Mouse (Mus musculus) neural tube, embryonic 14.5 days (tissue): ENCODE measurements at regions not wholly inside any gene's neighbourhood (a gene's known extent, or its start where the extent isn't known, plus 50 kb on each side); places are given as distances from the start of the nearest gene placed in this dataset.

Experiments used
- ATAC-seq: fragments of 200-750 bp; cut with Nextera tagmentation; 2 replicates; pipeline ENCODE4 v1.8.0; 2017; ENCODE audit warnings: low read depth, mild to moderate bottlenecking, moderate TSS enrichment, moderate library complexity
- H3K27ac ChIP-seq: fragments of 300-500 bp; sonication (generic); 2 replicates; pipeline ENCODE4 v1.5.1; 2014; ENCODE audit warnings: low read depth, mild to moderate bottlenecking, control low read depth, low read length, moderate library complexity, mixed read lengths
- H3K27me3 ChIP-seq: fragments of 300-500 bp; sonication (generic); 2 replicates; pipeline ENCODE4 v1.6.1; 2014; ENCODE audit warnings: low read length; ENCODE audit not compliant: control insufficient read depth, insufficient read depth
- H3K36me3 ChIP-seq: fragments of 300-500 bp; sonication (generic); 2 replicates; pipeline ENCODE4 v1.6.1; 2014; ENCODE audit warnings: low read length, mixed read lengths; ENCODE audit not compliant: control insufficient read depth, insufficient read depth
- H3K4me1 ChIP-seq: fragments of 300-500 bp; sonication (generic); 2 replicates; pipeline ENCODE4 v1.6.1; 2014; ENCODE audit warnings: low read length; ENCODE audit not compliant: control insufficient read depth, insufficient read depth
- H3K4me2 ChIP-seq: fragments of 300-500 bp; sonication (generic); 2 replicates; pipeline ENCODE4 v1.6.1; 2014; ENCODE audit warnings: mild to moderate bottlenecking, low read depth, low read length, control low read depth
- H3K4me3 ChIP-seq: fragments of 300-500 bp; sonication (generic); 2 replicates; pipeline ENCODE4 v1.5.1; 2014; ENCODE audit warnings: low read depth, low read length, control low read depth, mixed read lengths
- H3K9ac ChIP-seq: fragments of 300-500 bp; sonication (generic); replicated peaks from 2 replicates; pipeline ENCODE4 v1.6.1; 2014; ENCODE audit warnings: low read depth, mild to moderate bottlenecking, control low read depth, low read length, mixed read lengths
- H3K9me3 ChIP-seq: fragments of 300-500 bp; sonication (generic); 2 replicates; pipeline ENCODE4 v1.6.1; 2016; ENCODE audit warnings: low read length; ENCODE audit not compliant: control insufficient read depth
- WGBS: fragments of 180-500 bp; shearing (Covaris S2); extraction: QIAGEN DNeasy Blood & Tissue Kit; methylation state at CpG from one replicate; pipeline ENCODE4 v1.1.7; 2014; 5-methylcytosine and 5-hydroxymethylcytosine counted together

DNA sequence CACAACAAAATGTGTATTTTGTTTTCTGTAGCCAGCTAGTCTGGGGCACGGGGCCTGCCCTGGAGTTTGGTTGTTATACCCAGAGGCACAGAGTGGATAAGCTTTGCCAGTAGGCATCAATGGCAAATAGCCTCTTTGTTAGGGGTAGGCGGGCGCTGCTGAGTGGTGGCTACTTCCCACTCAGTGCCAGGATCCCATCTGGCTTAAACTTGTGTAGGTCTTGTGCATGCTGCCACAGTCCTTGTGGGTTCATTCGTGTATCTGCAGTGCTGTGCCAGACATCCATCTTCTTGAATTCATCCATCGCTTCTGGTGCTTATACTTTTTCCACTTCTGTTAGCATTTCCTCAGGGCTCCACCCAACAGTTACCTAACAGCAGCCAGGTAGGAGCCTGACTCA is 545.4 kb upstream of the Atp11b start:
- Histone ChIP-seq H3K36me3 (no peaks in the 10 kb centered on the region), H3K9me3 (no peaks in the 10 kb centered on the region), H3K9ac (no peak overlapping the region), H3K4me2 (no peak overlapping the region), H3K4me3 (no peak overlapping the region), H3K27me3 (no peaks in the 10 kb centered on the region), H3K27ac (no peak overlapping the region), H3K4me1 (no peaks in the 10 kb centered on the region)
- 95% methylated on average over 5 of the region's 5 CpGs for WGBS
- no peak for ATAC-seq

DNA sequence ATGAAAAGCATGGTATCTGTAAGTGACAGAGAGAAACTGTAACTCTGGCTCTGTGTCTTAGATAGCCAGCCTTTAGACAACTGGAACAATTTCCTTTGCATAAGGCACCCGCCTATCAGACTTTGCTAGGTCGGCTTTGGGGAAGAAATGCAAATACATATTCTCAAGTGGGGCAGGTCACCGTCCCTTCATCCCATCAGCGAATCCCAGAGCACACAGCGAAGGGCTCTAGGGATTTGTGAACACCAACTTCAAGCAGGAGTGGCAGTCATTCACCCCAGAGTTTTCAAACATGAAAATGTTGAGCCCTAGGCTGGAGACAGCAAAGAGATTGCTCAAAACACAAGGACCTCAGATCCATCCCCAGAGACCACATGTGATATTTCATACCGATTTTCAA is 534.5 kb upstream of the Atp11b start:
- ATAC-seq: no peak
- WGBS: 93% methylated on average over 6 of the region's 6 CpGs
- H3K4me3 ChIP-seq: no peak overlapping the region
- no peak overlapping the region for H3K9ac ChIP-seq
- H3K27ac ChIP-seq: no peak overlapping the region
- no peaks in the 10 kb centered on the region for H3K4me1 ChIP-seq
- H3K27me3 ChIP-seq: no peaks in the 10 kb centered on the region
- no peaks in the 10 kb centered on the region for H3K9me3 ChIP-seq
- H3K4me2 ChIP-seq: no peak overlapping the region
- H3K36me3 ChIP-seq: no peaks in the 10 kb centered on the region

DNA sequence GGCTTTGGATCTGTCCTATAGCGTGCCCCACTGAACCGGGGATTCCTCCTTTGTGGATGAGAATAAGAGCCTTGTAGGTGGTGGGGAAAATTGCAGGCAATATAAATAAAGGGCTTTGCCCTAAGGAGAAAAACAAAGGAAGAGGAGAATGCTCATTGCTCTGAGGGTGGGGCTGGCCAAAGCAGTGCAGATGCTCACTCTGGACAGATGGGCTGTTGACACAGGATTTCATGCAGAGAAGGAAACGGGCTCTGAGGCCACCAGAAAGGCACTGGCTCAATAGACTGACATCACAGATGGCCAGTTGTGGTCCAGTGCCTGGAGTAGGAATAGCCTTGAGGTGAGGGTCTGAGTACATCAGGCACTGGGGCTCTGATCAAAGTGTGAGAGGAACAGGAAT is 532.7 kb upstream of the Atp11b start:
- Histone ChIP-seq H3K4me3 (no peak overlapping the region), H3K9me3 (no peaks in the 10 kb centered on the region), H3K27me3 (no peaks in the 10 kb centered on the region), H3K36me3 (no peaks in the 10 kb centered on the region), H3K4me1 (no peaks in the 10 kb centered on the region), H3K4me2 (no peak overlapping the region), H3K27ac (no peak overlapping the region), H3K9ac (no peak overlapping the region)
- WGBS: 8% methylated on average over 3 of the region's 3 CpGs
- no peak for ATAC-seq

DNA sequence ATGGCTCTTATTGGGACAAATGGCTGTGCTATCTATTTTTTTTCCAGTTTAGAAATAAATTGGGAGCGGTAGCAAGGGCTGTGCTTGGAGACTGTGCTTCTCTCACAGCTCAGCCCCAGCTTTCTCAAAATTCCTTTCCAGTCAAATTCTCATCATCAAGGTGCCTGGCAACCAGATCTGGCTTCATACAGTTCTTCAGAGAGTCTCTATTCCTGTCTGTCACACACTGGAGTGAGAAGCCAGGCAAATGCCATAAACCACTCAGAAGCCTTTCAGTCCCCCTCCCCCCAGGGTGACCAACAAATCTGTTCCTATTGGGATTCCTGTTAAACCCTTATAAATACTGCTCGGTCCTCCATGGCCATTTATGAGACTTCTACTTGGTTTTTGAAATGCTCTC is 531.7 kb upstream of the Atp11b start:
- Histone ChIP-seq H3K4me1 (no peaks in the 10 kb centered on the region), H3K27ac (no peak overlapping the region), H3K4me3 (no peak overlapping the region), H3K4me2 (no peak overlapping the region), H3K27me3 (no peaks in the 10 kb centered on the region), H3K9me3 (no peaks in the 10 kb centered on the region), H3K36me3 (no peaks in the 10 kb centered on the region), H3K9ac (no peak overlapping the region)
- ATAC-seq: no peak
- WGBS: 23% methylated on average over 2 of the region's 2 CpGs

DNA sequence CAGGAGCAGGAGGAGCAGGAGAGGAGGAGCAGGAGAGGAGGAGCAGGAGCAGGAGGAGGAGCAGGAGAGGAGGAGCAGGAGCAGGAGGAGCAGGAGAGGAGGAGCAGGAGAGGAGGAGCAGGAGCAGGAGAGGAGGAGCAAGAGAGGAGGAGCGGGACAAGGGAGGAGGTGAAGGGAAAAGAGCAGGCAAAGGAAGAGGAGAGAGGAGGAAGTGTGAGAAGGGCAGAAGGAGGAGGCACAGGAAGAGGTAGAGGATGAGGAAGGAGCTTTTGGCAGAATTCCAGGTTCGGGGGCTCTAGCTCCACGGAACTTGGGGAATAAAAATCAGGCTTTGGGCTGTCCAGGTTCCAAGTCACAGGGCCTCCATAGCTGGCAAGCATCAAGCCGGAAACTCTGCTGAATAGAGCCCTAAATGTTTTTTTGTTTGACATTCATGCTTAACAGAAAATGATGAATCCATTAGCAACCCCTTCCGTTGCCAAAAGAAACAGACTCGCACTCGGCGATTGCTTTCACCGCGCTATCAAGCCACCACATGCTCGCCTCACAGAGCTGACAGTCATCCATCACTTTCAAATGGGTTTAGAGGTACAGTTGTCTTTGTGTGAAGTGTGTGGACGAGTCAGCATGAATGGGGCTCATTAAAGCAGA is 528.7 kb upstream of the Atp11b start:
- H3K4me1 ChIP-seq: no peaks in the 10 kb centered on the region
- peak; percentile 91 for ATAC-seq
- no peak overlapping the region for H3K9ac ChIP-seq
- no peak overlapping the region; the same call in 1 of the 2 replicates for H3K4me3 ChIP-seq
- 8% methylated on average over 12 of the region's 12 CpGs for WGBS
- H3K9me3 ChIP-seq: no peaks in the 10 kb centered on the region
- no peaks in the 10 kb centered on the region for H3K36me3 ChIP-seq
- H3K27me3 ChIP-seq: no peaks in the 10 kb centered on the region
- H3K4me2 ChIP-seq: peak overlapping the region; percentile 21; the same call in 1 of the 2 replicates
- H3K27ac ChIP-seq: no peak overlapping the region

DNA sequence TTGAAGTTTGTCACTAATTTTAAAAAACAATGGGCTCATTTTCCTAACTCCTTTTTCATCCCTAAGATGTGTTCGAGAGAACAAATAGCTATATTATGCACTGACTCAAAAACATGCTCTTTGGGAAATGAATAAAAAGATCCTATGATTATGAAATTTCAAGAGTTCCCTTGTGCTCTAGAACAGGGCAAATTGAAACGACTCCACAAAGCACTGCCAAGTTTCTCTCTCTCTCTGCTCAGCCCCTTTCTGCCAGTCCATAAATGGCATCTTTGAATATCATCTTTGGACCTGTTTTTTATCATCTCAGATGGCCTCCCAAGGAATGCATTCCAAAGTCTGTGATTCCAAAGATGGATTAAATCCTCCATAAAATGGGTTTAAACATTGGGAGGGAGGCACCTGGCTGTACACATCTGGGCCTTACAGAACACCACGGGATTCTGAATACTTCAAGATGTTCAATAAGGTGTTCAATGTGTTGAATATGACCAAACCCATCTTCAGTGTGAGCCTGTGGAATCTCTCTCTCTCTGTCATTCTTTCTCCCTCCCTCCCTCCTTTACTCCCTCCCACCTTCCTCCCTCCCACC is 528.0 kb upstream of the Atp11b start:
- H3K9ac ChIP-seq: no peak overlapping the region
- no peak overlapping the region for H3K27ac ChIP-seq
- no peak overlapping the region for H3K4me2 ChIP-seq
- no peaks in the 10 kb centered on the region for H3K9me3 ChIP-seq
- no peak overlapping the region for H3K4me3 ChIP-seq
- no peaks in the 10 kb centered on the region for H3K27me3 ChIP-seq
- no peak for ATAC-seq
- WGBS: 30% methylated on average over 3 of the region's 3 CpGs
- no peaks in the 10 kb centered on the region for H3K4me1 ChIP-seq
- H3K36me3 ChIP-seq: no peaks in the 10 kb centered on the region

DNA sequence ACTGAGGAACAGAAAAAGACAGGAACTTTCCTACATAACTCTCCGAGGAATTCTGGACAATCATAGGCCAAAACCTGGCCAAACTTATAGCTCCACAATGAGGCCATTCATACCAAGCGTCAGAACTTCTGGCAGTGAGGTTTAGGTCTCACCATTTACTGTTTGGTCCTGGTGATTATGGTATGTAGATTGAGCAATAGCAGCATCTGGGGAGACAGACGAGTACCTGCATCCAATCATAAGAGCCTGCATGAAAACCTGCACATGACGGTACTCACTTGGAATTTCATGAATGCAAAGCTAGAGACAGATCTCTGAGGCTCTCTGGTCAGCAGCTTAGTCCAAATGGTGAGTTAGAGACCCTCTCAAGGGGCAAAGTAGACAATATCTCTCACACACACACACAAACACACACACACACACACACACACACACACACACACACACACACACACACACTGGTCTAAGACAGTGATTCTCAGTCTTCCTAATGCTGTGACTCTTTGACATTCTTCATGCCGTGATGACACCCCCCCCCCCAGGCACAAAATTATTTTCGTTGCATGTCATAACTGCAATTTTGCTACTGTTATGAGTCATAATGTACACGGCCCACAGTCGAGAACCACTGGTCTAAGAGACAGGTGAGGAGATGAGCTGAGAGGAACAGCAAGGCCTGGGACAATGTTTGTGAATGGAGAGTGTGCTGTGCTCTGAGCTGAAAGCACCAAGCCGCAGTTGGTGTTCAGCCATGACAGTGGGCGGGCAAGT is 522.6 kb upstream of the Atp11b start:
- H3K9me3 ChIP-seq: no peaks in the 10 kb centered on the region
- H3K36me3 ChIP-seq: no peaks in the 10 kb centered on the region
- H3K27me3 ChIP-seq: no peaks in the 10 kb centered on the region
- no peak overlapping the region for H3K4me2 ChIP-seq
- H3K4me1 ChIP-seq: no peaks in the 10 kb centered on the region
- H3K4me3 ChIP-seq: no peak overlapping the region
- no peak for ATAC-seq
- H3K9ac ChIP-seq: no peak overlapping the region
- WGBS: 90% methylated on average over 10 of the region's 10 CpGs
- no peak overlapping the region for H3K27ac ChIP-seq

DNA sequence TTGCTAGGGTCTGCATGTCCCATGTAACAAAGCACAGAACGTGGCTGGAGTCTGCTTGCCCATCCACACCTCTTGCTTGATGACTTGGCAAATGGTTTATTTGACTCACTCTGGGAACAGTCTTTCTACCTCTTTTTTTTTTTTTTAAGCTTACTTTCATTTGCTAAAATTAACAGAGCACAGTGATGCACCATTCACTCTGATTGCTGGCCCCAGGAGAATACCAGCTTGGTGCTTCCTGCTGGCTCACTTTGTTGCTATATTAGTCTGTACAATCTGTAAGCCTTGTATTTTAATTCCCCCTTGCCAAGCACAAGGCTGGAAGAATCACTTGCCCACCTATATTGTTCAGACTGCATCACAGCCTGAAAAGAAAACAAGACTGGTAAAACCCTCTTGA is 521.4 kb upstream of the Atp11b start:
- Histone ChIP-seq H3K4me2 (no peak overlapping the region), H3K27ac (no peak overlapping the region), H3K9me3 (no peaks in the 10 kb centered on the region), H3K27me3 (no peaks in the 10 kb centered on the region), H3K9ac (no peak overlapping the region), H3K36me3 (no peaks in the 10 kb centered on the region), H3K4me1 (no peaks in the 10 kb centered on the region), H3K4me3 (no peak overlapping the region)
- 22% methylated on average over 1 of the region's 1 CpGs for WGBS
- ATAC-seq: no peak

DNA sequence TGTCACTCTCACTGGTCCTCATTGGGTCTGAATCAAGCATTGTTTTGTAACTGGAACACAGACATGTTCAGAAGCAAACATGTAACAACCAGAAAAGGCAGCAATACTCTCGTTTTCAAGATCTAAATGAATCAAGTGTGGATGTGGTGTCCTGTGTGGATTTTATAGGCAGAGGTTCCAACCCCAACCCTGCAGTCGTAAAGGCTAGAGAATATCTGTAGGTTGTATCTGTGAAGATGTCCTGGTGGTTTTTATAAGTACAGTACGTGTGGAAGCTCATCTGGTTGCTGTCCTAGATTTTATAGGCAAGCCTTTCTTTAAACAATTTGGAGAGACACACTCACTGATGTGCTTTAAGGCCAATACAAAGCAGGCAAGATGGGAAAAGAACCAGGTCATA is 518.8 kb upstream of the Atp11b start:
- no peak overlapping the region for H3K9ac ChIP-seq
- no peak for ATAC-seq
- no peaks in the 10 kb centered on the region for H3K36me3 ChIP-seq
- no peaks in the 10 kb centered on the region for H3K4me1 ChIP-seq
- no peak overlapping the region for H3K4me3 ChIP-seq
- no peaks in the 10 kb centered on the region for H3K27me3 ChIP-seq
- WGBS: 75% methylated on average over 3 of the region's 3 CpGs
- no peak overlapping the region for H3K4me2 ChIP-seq
- no peaks in the 10 kb centered on the region for H3K9me3 ChIP-seq
- no peak overlapping the region for H3K27ac ChIP-seq
